Mouse (Mus musculus): ENCODE measurements around the gene Ints14. TPM values are rescaled to one million over a fixed set of nuclear protein-coding genes. Genes with fewer than 3 reads are reported as not detected.

Gene Ints14
- polyA plus RNA-seq, 1 experiment, result 24.1 TPM

DNA sequence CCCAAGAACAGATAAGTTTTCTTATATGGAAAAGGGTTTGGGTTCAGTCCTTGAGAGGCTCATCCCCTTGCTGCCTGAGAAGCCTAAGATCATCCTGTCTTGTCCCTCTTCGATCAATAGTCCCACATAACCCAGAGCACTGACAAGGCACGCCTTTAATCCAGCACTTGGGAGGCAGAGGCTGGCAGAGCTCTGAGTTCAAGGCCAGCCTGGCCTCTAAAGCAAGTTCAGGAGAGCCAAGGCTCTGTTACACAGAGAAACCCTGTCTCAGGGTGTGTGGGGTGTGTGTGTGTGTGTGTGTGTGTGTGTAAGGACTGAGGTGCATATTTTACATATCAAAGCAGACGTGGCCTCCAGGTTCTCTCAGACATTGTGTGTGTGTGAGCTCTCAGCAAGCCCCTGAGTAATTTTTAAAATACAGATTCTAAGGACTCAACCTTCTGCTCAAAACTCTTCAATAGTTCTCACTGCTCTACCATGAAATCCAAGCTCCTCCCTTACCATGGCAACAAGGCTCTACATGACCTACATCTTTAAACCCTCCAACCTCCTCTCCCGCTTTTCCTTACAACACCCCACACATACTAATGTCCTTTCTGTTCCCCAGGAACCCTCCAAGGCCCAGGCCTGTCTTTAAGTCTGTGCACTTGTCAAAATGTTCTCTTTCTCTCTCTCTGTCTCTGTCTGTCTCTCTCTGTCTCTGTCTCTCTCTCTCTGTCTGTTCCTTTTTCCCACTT lies 55.7 kb downstream of the Ints14 start:
- Histone ChIP-seq H3K4me1 (ENCODE audit: control insufficient read depth, insufficient read depth, low read length) (peaks cover 19% of the 10 kb centered on the region), H3K27me3 (ENCODE audit: control insufficient read depth, insufficient read depth, low read length) (no peaks in the 10 kb centered on the region), H3K27ac (ENCODE audit: insufficient read depth, low read length) (no peak overlapping the region), H3K4me3 (replicated peaks; ENCODE audit: insufficient read depth, low read depth, low read length) (no peak overlapping the region)
- no peak for TF ChIP-seq CTCF (IDR thresholded peaks at IDR 0.05; ENCODE audit: borderline replicate concordance, insufficient read depth, low read depth, low read length)
- no peak for TF ChIP-seq POLR2A (IDR thresholded peaks at IDR 0.05; ENCODE audit: borderline replicate concordance, insufficient read depth, low read length)
- 61% methylated on average over 4 of the region's 4 CpGs for WGBS
- no peak for DNase-seq

DNA sequence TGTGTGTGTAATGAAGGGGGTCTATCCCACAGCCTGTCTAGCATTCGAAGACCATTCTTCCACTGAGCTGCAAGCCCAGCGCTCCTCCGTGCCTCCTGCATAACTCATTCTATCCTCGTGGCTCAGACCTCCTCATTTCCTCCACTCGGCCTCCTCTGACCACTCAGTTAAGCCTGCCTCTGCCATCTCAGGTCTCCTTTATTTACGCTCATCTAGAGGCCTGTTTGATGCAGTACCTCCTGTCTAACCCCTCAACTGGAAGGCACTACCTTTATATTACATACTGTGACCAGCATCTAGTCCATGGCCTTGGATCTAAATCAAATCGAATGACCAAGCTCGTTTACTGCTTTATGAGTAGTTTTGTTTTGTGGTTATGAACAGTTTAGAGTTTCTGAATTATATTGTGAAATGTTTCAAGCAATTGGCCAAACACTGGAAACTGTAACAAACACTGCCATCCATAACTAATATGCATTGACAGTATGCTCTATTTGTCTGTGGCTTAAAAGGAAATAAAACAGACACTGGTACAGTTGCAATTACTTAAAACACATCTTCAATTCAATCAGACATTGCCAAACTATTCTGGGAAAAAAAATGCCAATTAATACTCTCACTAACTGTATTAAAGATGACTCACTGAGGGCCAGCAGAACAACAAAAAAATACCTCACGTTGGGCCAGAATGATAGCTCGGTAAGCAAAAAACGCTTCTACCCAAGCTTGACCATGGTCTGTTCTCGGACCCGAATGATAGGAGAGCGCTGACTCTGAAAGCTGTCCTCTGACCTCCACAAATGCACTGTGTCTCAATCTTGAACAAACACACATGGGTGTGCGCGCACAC lies 56.5 kb downstream of the Ints14 start:
- TF ChIP-seq POLR2A (IDR thresholded peaks at IDR 0.05; ENCODE audit: borderline replicate concordance, insufficient read depth, low read length), result no peak
- no peak for TF ChIP-seq CTCF (IDR thresholded peaks at IDR 0.05; ENCODE audit: borderline replicate concordance, insufficient read depth, low read depth, low read length)
- WGBS, result 58% methylated on average over 16 of the region's 16 CpGs
- Histone ChIP-seq H3K27ac (ENCODE audit: insufficient read depth, low read length) (no peak overlapping the region), H3K27me3 (ENCODE audit: control insufficient read depth, insufficient read depth, low read length) (no peaks in the 10 kb centered on the region), H3K4me3 (replicated peaks; ENCODE audit: insufficient read depth, low read depth, low read length) (no peak overlapping the region), H3K4me1 (ENCODE audit: control insufficient read depth, insufficient read depth, low read length) (peaks cover 19% of the 10 kb centered on the region)
- DNase-seq, result no peak

DNA sequence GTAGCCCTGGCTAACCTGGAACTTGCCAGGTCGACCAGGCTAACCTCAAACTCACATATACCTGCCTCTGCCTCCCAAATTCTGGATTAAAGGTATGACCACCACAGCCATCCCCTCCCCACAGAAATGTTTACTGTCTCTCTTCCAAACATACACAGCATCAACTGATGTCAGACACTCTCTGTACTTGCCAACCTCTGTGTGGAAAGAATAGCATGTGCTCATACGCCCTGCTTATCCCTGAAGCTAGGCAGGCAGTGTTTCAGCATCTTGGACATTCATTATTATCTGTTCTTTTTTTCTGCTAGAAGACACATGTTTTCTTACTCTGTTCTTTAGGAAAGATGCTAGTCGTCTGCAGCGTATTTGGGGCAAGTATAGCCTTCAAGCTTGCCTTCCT lies 57.2 kb downstream of the Ints14 start:
- Histone ChIP-seq H3K27me3 (ENCODE audit: control insufficient read depth, insufficient read depth, low read length) (no peaks in the 10 kb centered on the region), H3K4me3 (replicated peaks; ENCODE audit: insufficient read depth, low read depth, low read length) (no peak overlapping the region), H3K27ac (ENCODE audit: insufficient read depth, low read length) (no peak overlapping the region), H3K4me1 (ENCODE audit: control insufficient read depth, insufficient read depth, low read length) (peaks cover 19% of the 10 kb centered on the region)
- 70% methylated on average over 4 of the region's 4 CpGs for WGBS
- TF ChIP-seq POLR2A (IDR thresholded peaks at IDR 0.05; ENCODE audit: borderline replicate concordance, insufficient read depth, low read length), result no peak
- TF ChIP-seq CTCF (IDR thresholded peaks at IDR 0.05; ENCODE audit: borderline replicate concordance, insufficient read depth, low read depth, low read length), result no peak
- no peak for DNase-seq

DNA sequence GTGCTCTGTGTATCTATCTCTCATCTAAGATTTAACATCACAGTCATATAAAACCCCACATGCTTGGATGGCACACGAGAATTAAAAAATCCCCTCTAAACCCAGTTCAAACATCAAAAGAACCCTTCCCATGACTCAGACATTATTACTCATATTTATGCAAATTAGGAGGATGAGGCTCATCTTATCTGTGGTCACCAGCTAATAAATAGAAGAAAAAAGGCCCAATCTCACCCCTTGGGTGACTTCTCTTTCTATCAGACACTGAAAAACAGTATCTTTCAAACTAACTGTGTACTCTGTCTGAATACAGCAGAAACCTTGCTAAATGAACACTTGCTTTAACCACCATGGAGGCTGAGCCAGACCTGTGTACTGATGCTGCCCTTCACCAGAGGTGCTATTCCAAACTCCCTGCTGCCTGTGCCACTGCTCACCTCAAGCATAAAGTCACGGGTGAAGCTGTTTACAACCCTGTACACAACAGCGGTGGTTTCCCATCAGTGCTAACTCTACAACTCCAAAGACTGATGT lies 58.0 kb downstream of the Ints14 start:
- WGBS, result 42% methylated on average over 3 of the region's 3 CpGs
- peak overlapping the region; percentile 25 for H3K4me3 ChIP-seq (replicated peaks; ENCODE audit: insufficient read depth, low read depth, low read length)
- H3K4me1 ChIP-seq (ENCODE audit: control insufficient read depth, insufficient read depth, low read length), result peaks cover 17% of the 10 kb centered on the region
- TF ChIP-seq CTCF (IDR thresholded peaks at IDR 0.05; ENCODE audit: borderline replicate concordance, insufficient read depth, low read depth, low read length), result no peak
- no peak for TF ChIP-seq POLR2A (IDR thresholded peaks at IDR 0.05; ENCODE audit: borderline replicate concordance, insufficient read depth, low read length)
- no peak overlapping the region for H3K27ac ChIP-seq (ENCODE audit: insufficient read depth, low read length)
- DNase-seq, result no peak
- no peaks in the 10 kb centered on the region for H3K27me3 ChIP-seq (ENCODE audit: control insufficient read depth, insufficient read depth, low read length)

DNA sequence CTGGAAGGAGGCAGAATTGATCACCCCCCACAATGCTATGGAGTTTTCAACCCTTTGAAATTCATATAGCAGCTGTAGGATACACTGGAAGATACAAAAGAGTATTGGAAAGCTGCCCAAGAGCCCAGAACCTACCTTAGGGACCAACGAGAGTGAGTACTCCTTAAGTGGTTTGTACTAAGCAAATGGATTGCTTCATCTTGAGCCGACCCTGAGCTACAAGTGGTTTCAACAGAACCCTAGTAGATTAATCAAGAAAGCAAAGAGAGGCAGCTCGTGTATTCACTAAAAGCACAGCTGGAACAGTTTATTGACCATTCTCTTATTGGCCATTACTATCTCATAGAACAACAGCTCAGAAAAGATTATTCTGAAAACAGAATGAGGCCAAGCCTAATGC lies 58.4 kb downstream of the Ints14 start:
- TF ChIP-seq POLR2A (IDR thresholded peaks at IDR 0.05; ENCODE audit: borderline replicate concordance, insufficient read depth, low read length), result no peak
- TF ChIP-seq CTCF (IDR thresholded peaks at IDR 0.05; ENCODE audit: borderline replicate concordance, insufficient read depth, low read depth, low read length), result no peak
- no peak overlapping the region for H3K27ac ChIP-seq (ENCODE audit: insufficient read depth, low read length)
- H3K4me3 ChIP-seq (replicated peaks; ENCODE audit: insufficient read depth, low read depth, low read length), result peak overlapping the region; percentile 25
- no peak for DNase-seq
- H3K27me3 ChIP-seq (ENCODE audit: control insufficient read depth, insufficient read depth, low read length), result no peaks in the 10 kb centered on the region
- WGBS, result 45% methylated on average over 3 of the region's 3 CpGs
- peaks cover 17% of the 10 kb centered on the region for H3K4me1 ChIP-seq (ENCODE audit: control insufficient read depth, insufficient read depth, low read length)

DNA sequence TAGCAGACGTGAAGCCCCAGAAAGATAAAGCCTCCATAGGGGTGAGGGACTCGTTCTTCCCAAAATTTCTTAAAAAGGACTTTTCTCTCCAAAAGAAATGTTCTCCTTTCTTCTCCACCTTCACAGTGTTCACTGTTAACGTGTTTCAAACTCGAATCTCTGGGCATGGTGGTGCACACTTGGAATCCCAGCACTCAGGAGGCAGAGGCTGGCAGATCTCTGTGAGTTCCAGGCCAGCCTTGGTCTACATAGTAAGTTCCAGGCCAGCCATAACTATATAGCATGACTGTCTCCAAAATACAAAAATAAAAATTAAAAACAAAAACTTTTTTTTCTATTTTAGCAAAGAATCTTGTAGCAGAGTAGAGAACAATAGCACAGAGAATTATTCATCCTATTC lies 59.4 kb downstream of the Ints14 start:
- TF ChIP-seq CTCF (IDR thresholded peaks at IDR 0.05; ENCODE audit: borderline replicate concordance, insufficient read depth, low read depth, low read length) (no peak), POLR2A (IDR thresholded peaks at IDR 0.05; ENCODE audit: borderline replicate concordance, insufficient read depth, low read length) (no peak)
- peak overlapping the region; percentile 96 for H3K4me3 ChIP-seq (replicated peaks; ENCODE audit: insufficient read depth, low read depth, low read length)
- H3K27ac ChIP-seq (ENCODE audit: insufficient read depth, low read length), result no peak overlapping the region
- H3K4me1 ChIP-seq (ENCODE audit: control insufficient read depth, insufficient read depth, low read length), result peaks cover 14% of the 10 kb centered on the region
- DNase-seq, result no peak
- no peaks in the 10 kb centered on the region for H3K27me3 ChIP-seq (ENCODE audit: control insufficient read depth, insufficient read depth, low read length)
- 58% methylated on average over 4 of the region's 4 CpGs for WGBS

DNA sequence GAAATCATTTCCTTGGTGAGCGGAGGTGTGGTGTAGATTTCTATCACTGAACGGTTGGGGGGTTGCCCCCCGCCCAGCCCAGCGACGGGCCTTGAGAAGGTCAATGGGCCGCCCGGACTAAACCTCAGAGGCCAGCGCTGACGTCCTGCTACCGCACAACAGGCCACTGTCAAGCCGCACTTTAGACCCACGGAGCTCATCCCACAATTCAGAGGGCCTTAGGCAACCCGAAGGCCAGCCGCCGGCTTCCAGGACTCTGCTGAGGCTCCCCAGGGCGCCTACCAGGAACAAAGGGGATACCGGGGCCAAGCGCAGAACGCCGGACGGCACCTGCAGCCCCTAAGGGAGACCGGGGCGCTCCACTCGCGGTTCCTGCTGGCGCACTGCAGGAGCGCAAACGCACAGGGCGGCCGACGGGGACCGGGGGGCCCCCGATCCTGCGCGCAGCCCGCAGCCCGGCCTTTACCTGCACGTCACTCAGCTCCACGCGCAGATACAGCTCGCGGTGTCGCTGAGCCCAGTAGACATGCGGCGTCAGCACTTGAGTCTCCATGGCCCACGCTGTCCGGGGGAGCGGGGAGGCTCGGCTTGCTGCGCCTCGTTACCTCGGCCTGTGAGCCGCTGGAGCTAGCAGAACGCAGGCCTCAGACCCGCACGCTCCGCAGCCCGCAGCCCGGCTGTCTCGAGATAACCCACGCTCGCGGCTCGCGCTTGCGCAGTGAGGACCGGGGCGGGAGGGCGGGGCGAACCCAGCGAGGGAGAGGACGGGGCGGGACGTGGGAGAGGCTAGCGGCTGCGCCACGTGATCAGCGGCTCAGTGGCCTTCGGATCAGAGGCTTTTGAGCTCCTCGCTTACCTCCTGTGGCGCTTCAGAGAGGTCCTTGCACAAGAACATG lies 60.5 kb downstream of the Ints14 start, which contains the start of gene Hacd3:
TSS of gene Hacd3 (minus strand) at position 703 of the 896 bp plus-strand sequence.
- TF ChIP-seq POLR2A (IDR thresholded peaks at IDR 0.05; ENCODE audit: borderline replicate concordance, insufficient read depth, low read length) (peak; percentile 95), CTCF (IDR thresholded peaks at IDR 0.05; ENCODE audit: borderline replicate concordance, insufficient read depth, low read depth, low read length) (no peak)
- DNase-seq, result peak; percentile 90 to 93
- Histone ChIP-seq H3K27ac (ENCODE audit: insufficient read depth, low read length) (peak within 1 kb of the TSS; percentile 86), H3K4me1 (ENCODE audit: control insufficient read depth, insufficient read depth, low read length) (peaks cover 13% of the 10 kb centered on the region), H3K4me3 (replicated peaks; ENCODE audit: insufficient read depth, low read depth, low read length) (peak within 1 kb of the TSS; percentile 96), H3K27me3 (ENCODE audit: control insufficient read depth, insufficient read depth, low read length) (no peaks in the 10 kb centered on the region)
- WGBS, result under 1% methylated on average over 81 of the region's 81 CpGs

Data from cerebellum, adult 2 months (tissue).